Mouse (Mus musculus) adrenal gland, postnatal 4 days (tissue): ENCODE data around the gene Lgals4. TPM values are rescaled to one million over a fixed set of nuclear protein-coding genes. Genes with fewer than 3 reads are reported as not detected.

ENCODE experiments used
- DNase-seq, 2 experiments: peaks; one replicate each; pipeline ENCODE4 v3.0.0; 2021 to 2022; ENCODE audit warnings: low spot score in 2 of 2, mixed read lengths in 2 of 2
- total RNA-seq, 2 experiments: library from RNA; stranded (reverse); gene quantifications; 2 replicates each; pipeline ENCODE4 v1.2.3; 2021

Lgals4 gene
- total RNA-seq, 2 experiments from 2014 or later, result 29.2 to 33.2 TPM

DNA sequence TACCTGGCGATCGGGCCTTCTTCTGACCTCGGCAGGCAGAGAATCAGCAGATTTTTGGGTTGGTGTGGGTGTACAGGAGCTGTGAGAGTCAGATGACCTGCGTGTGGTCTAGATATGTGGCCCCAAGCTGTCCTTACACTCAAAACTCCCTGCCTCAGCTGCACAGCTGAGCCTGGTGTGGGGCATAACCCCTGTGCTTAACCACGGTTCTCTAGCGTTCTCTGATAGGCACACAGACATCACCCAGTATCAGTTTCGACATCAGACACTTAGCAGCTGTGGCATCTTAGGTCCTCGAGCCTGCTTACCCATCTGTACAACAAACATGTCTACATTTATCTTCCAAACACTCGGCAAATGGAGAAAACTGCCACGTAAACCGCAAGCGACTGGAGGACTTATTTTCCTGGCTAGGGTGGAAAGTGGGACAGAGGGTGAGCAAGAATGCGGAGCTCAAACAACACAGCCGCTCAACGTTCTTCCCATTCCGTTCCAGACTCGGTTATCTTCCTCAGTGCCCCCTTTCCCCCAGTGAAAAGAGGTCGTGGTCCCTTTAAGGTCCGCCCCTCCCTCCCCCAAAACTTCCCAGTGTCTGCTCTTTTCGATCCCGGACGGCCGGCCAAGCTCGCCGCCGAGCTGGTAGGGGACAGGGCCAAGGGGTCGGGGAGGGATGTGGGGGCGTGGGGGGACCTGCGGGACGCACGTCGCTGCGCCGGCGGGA lies 25.3 kb upstream of the Lgals4 start, which contains the start of gene Hnrnpl:
Gene Hnrnpl, plus strand, starts transcription at position 321 of the 721 bp plus-strand sequence.
- DNase-seq, result no peak

DNA sequence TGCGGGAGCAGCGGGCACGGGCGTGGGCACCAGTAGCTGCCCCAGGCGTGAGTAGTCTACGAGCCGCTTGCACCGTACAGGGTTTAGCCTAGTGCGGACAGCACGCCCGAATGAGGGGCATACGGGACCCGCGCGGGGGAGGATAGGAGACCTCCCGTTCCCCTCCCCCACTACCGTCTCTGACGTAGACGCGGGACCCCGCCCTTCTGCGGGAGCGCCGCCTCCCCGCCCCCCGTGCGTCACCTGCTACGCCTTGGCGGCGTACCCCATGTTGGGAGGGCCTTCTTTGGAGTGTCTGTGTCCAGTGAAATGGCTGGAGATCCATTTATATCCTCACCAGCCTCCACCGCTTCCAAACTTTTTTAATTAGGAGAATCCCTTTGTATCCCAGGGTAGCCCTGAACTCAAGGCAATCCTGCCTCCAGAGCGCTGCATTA lies 24.7 kb upstream of the Lgals4 start:
- peak; percentile 91 for DNase-seq

DNA sequence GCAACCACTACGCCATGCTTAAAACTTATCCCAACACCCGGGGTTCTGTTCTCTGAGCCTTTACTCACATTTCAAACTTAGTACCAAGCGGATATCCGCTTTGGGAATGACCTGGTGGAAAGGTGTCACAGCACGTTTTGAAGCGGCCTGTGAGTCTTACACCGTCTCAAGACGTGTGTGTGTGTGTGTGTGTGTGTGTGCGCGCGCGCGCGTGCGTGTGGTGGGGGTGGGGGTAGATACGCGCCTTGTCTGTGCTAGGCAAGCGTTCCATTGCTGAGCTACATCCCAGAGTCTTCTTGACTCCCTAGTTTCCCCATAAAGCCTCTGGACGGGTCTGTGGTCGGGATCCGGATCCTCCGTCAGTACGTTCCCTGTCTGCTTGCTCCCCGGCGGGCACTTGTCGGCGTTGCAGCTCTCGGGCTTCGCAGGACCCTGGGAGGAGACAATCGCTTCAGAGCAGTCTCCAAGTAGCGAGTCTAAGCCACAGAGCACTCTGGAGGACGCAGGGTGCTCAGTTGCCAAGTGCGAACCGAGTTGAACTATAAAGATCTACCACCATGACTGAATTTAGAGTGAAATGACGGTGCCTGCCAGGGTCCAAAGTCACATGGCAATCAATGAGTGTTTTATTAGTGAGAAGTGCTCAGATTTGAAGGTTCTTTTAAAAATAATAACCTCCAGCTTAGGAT lies 24.1 kb upstream of the Lgals4 start:
- DNase-seq, result peak in 1 of 2 experiments; percentile 39

DNA sequence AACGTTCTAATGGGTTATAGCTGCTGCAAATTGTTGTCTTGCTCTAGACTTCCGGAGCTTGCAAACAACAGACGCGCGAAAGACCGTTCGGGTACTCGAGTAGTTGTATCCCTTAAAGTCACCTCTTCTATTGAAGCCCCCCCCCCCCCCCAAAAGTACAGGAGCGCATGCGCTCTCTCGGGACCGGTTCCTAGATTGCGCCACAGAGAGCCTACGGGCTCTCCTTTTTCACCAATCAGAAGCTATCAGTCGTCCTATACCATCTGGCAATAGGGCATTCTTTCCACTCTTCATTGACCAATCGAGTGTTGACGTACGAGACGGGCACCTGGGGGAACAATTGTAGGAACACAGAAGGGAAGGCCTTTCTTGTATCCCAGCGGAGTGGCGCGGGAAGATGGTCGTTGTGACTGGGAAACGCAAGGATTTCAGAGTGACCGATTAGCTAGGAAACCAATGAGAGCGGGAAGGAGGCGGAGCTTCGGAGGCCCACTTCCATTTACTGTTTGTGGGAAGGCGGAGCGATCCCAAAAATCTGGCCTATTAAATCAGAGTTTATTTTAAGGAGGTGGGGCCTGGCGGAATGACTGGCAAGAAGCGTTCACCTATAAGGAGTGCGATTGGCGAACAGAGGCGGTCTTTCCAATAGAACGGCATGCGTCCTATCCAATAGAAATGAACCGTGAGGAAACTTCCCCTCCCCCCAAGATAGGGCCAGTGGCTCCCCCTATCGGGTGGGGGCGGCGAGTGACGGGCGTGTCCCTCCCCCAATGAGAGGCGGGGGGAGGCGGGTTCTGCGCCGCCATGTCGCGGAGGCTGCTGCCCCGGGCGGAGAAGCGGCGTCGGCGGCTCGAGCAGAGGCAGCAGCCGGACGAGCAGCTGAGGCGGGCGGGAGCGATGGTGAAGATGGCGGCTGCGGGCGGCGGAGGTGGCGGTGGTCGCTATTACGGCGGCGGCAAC lies 23.3 kb upstream of the Lgals4 start:
- DNase-seq, result peak; percentile 98 to 99

DNA sequence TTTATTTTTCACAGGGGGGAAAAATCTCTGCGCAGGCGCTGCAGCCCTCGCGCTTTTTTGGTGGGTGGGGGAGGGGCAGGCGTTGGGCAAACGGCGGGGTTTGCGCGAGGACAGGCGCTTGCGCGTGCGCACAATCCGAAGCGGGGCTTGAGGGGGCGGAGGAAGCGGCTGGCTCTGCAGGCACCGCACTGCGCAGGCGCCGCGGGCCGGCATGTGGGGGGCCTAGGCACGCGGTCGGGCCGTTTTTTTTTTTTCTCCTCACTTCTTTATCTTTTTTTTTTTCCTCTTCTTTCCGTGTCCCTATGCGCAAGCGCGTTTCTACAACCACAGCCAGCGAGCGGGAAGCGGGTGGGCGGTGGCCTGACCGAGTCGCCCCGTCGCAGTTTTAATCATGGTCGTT lies 22.4 kb upstream of the Lgals4 start:
- peak; percentile 87 to 92 for DNase-seq

DNA sequence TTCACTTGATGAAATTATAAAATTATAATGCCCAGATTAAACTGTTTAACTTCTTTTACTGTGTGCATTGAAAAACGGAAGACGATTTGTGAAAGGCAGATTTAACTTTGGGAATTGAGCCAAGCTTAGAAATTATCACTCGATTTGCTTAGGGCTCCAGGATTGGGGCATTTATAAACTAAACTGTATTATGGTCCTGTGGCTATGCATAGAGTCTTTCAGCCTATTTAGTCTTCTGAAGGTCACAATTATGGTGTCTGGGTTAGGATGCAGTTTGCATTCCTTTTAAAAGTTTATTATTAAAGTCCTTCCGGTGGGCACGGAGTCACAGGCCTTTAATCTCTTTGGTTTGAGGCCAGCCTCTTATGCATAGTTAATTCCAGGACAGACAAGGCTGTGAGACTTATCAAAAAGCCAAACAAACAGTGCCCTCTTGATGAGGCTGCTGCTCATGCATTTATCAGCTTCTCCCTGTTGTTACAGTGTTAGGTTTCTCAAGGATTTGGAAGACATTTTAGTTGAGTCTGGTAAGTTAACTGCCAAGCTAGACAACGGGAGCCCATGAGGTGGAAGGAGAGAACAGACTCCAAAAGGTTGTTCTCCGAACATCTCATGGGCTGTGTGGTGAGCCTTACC lies 21.9 kb upstream of the Lgals4 start:
- DNase-seq, result no peak

DNA sequence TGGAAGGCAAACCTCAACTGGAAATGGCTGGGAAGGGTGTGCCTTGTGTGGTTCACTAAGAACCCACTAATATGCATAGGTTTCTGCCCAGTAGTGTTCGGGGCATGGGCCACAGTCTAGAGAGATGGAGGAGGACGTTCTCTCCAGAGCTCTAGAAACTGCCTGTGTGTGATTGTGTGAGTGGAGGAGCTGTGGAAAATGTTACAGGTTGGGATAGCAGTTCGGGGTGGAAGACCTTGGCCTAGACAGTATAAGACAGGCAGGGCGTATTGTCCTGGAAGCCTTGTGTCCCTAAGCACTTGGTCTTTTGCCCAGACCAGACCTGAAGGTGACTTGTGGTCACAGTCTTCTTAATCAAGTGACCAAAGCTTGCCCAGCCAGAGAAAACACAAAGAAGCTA lies 21.2 kb upstream of the Lgals4 start:
- DNase-seq, result no peak

DNA sequence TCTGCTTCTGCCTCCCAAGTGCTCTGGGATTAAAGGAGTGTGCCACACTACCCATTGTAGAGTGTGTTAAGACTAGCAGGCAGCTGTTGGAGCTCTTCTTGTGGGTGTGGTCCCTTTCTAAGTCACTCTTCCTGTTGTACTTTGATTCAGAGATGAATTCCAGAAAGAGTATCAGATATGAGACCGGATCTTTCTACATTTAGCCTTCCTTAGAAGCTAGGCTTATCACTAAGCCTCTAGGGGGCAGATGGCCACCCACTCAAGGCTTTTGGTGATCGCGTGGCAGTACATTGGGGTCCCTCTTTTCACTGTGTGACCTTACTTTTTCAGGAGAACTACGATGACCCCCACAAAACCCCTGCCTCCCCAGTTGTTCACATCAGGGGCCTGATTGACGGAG lies 20.7 kb upstream of the Lgals4 start:
- no peak for DNase-seq

DNA sequence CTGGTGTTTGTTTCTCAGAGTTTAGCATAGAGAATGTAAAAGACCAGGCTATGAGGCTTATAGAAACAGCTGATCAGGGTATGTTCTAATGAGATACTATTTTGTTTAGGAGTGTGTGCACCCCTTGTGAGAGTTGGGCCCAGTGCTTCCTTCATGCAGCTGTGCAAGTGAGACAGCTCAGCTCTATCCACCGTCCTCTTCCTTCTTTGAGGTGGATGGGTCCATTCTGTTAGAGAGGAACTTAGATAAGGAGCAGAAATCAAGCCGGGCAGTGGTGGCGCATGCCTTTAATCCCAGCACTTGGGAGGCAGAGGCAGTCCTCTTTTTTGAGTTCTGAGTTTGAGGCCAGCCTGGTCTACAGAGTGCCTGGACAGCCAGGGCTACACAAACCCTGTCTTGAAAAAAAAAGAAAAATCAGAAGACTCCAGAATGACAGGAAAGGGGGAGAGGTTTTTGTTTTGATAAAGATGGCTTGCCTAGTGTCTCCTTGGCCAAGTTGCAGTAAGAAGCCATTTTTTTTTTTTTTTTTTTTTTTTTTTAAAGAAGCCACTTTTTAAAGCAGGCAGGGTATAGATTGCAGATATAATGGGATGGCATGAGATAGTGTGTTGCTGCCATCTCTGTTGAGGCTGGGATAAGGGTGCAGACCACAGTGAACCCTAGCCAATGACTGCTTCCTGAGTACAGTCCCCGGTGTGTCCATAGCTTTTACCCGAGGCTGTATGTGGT lies 19.2 kb upstream of the Lgals4 start:
- DNase-seq, result no peak

DNA sequence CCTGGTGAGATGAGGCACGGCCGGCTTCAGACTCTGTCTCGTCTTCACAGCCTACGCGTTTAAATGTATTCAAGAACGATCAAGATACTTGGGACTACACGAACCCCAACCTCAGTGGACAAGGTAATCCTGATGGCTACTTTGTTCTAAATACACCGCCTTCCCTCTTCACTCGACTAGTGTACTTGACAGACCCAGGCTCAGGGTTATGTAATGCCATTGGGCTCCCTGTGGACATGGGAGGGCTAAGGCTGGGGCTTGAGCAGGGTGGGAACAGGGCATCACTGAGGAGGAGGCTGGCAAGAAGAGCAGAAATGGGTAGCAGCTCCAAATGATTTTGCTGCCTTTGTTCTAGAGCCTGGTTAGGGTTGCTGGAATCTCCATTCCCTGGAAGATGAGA lies 18.4 kb upstream of the Lgals4 start:
- DNase-seq, result no peak

DNA sequence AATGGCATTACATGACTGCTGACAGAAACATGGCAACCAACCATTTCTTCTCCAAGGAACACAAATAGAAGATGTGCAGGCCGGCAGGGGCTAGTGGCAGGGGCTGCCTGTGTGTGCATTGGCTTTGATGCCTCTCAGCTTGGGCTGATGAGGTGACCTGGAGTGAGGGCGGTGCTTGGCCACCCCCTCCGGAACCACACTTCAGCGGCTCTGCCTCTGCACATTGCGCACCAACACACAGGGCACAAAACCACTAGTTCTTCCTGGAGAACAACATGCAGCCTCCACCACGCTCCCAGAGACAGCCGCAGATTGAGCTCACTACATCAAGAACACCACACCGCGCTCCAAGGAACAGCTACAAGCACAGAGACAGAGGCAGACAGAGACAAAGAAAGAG lies 17.5 kb upstream of the Lgals4 start:
- no peak for DNase-seq

DNA sequence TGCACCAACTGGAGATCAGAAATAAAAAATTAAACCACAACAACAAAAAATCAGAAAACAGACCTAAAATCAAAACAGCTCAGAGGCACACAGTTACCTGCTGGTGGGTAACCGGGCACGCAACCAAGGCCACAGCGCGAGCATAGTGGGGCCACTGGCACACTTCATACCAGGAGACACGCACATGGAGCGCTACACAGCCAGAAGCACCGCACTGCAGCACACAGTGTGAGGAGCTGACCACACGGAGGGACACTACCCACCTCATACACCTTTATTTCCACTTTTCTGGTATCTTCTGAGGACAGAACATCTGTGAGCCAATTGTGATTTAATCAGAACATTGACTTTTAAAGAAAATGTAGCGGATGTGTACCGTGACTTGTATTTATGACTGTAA lies 16.7 kb upstream of the Lgals4 start:
- no peak for DNase-seq

DNA sequence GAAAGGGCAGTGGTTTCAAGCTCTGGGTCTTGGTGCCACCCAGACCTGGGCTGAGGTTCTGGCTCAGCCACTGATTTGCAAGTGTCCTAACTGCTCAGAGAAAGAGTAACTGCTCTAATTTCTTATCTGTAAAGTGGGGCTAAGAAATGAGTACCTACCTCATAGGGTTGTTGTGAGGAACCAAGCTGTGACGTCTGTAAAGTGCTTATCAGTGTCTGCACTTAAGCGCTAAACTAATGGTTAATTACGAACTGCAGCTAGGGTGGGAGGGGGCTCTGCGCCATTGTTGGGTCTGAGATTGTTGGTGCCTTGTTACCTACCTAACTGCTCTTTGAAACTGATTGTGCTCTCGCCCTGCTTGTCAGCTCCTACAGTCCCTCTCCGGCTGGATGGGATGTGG lies 16.1 kb upstream of the Lgals4 start:
- DNase-seq, result no peak

DNA sequence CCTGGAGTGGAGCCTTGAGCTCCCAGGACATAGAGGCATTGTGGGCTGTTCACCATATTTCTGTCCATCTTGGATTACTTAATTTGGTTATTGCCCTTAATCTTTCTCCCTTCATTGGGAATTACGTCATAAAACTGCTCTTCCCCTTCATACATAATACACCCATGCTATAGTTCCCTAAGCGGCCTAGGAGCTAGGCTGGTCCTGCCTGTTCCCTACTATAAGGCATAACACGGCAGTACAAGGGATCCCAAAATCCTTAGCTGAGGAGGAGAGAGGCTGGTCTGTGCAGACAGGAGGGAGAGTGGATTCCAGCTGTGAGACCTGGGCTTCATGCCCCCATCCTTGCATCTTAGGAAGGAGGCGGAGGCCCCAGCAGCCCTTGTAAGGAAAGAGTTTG lies 15.7 kb upstream of the Lgals4 start:
- no peak for DNase-seq

DNA sequence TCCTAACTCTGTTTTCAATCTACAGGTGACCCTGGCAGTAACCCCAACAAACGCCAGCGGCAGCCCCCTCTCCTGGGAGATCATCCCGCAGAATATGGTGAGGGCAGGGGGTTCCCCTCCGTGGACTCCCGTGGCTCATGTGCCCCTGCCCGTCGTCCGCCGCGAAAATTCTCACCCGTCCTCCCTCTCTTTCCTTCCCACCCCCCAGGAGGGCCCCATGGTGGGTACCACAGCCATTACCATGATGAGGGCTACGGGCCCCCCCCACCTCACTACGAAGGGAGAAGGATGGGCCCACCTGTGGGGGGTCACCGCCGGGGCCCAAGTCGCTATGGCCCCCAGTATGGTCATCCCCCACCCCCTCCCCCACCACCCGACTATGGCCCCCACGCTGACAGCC lies 15.2 kb upstream of the Lgals4 start:
- DNase-seq, result no peak

DNA sequence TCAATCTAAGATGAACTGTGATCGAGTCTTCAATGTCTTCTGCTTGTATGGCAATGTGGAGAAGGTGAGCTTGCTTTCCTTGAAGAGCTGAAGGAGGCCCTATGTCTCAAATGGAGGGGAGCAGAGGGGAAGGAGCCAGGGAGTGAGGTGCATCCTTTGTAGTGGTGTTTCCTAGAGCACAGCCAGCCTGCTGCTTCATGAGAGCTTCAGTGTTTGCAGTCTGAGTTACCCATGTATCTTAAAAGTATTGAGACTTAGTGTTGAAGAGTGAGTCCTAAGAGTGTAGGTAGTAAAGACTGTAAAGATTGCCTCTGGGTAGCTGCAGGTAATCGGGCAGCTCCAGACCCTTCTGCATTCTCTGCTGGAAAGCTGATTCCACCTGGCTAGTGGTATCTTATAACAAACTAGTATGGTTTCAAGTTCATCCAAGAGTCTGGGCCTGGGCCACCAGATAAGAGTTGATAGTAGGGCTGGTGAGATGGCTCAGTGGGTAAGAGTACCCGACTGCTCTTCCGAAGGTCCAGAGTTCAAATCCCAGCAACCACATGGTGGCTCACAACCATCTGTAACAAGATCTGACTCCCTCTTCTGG lies 14.7 kb upstream of the Lgals4 start:
- DNase-seq, result no peak

DNA sequence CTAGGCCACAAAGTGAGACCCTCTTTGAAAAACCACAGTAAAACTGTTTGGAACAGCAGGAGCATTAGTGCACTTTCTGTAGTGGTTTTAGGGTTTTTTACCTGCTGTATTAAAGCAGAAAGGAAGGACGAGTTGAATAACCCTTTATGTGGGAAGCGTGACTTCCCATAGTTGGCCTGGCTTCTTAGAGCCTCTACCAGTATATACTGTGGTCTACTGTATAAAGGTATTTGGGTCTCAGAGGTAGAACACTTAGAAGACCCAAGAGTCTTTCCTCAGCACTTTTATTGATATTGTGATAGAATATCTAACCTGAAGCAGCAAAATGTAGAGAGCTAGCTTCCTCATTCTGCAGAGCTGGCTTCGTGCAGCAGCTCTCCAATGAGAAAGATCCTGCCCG lies 14.1 kb upstream of the Lgals4 start:
- no peak for DNase-seq

DNA sequence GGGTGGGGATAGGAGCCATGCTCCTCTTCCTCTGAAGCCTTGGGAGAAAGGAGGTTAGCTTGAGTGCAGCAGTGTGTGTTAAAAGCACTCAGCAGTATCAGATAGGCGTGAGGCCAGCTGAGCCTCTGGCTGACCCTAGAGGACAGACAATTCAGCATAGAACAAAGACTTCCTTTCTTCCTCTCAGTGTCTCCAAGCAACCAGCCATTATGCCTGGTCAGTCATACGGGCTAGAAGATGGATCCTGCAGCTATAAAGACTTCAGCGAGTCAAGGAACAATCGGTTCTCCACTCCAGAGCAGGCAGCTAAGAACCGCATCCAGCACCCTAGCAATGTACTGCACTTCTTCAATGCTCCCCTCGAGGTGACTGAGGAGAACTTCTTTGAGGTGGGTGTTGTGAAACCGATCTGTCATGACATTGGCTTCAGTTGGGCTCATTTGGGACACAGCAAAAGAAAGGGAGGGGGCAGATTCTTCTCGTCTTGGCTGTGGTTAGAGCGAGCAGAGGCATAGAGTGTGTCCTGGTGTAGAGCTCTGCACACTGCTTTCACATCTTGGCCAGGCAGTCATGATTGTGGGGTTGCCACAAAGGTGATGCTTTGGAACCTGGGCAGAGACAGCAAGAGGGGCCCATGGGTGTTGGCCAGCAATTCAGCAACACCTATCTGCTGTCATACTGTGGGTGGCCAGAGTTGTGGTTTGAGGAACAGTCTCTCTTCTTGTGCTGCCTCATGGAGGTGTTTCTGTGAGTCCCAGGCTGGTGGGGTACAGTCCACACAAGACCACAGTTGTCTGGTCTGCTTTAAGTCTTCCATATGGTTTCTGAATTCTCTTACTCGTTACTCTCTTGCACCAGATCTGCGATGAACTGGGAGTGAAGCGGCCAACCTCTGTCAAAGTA lies 13.0 kb upstream of the Lgals4 start:
- DNase-seq, result no peak

DNA sequence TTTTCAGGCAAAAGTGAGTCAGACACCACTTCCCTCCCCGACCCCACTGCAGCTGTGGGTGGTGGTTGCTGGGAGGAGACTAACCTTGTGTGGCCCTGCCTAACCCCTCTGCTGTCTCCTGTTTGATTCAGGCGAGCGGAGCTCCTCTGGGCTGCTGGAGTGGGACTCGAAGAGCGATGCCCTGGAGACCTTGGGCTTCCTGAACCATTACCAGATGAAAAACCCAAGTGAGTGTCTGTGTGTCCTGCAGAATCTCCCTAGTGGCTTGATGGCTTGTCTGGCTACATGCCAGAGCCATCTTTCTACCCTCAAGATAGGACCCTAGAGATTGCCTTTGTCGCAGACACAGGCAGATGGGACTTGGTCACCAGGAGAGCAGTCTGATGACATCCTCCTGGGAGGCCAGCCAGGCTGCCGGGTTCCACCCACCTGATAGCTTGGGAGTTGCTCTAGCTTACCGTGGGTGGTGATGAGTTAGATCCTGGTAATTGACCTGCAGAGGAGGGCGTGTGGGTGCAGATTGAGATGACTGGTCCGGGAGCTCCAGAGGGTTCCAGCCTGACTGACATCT lies 12.3 kb upstream of the Lgals4 start:
- DNase-seq, result no peak
